Mouse (Mus musculus) intestine, embryonic 14.5 days (tissue): ENCODE results near the gene Nubp2. TPM values are rescaled to one million over a fixed set of nuclear protein-coding genes. Genes with fewer than 3 reads are reported as not detected.
A peak's percentile ranks its signal among the peaks of the same experiment; 100 is the strongest.

Experiments
- ATAC-seq: fragments of 200-750 bp; cut with Nextera tagmentation; replicated peaks from 2 replicates; pipeline ENCODE4 v1.8.0; 2017; ENCODE audit warnings: low read depth, moderate number of reproducible peaks, moderate TSS enrichment, moderate library complexity; ENCODE audit not compliant: low FRiP score, low TSS enrichment
- DNase-seq: peaks from one replicate; pipeline ENCODE4 v3.0.0-alpha.2; 2018; ENCODE audit warnings: low spot score
- H3K27ac ChIP-seq: fragments of 300-500 bp; sonication (generic); 2 replicates; pipeline ENCODE4 v1.5.1; 2014; ENCODE audit warnings: low read depth, mild to moderate bottlenecking, control low read depth
- H3K27me3 ChIP-seq: fragments of 300-500 bp; sonication (generic); replicated peaks from 2 replicates; pipeline ENCODE4 v1.6.1; 2014; ENCODE audit warnings: low read length, control low read depth; ENCODE audit not compliant: control insufficient read depth, insufficient read depth
- H3K36me3 ChIP-seq: fragments of 300-500 bp; sonication (generic); 2 replicates; pipeline ENCODE4 v1.6.1; 2014; ENCODE audit warnings: low read length, control low read depth; ENCODE audit not compliant: control insufficient read depth, insufficient read depth
- H3K4me1 ChIP-seq: fragments of 300-500 bp; sonication (generic); replicated peaks from 2 replicates; pipeline ENCODE4 v1.6.1; 2014; ENCODE audit warnings: low read length, control low read depth, mixed read lengths; ENCODE audit not compliant: control insufficient read depth, insufficient read depth
- H3K4me2 ChIP-seq: fragments of 300-500 bp; sonication (generic); 2 replicates; pipeline ENCODE4 v1.6.1; 2014; ENCODE audit warnings: low read length
- H3K4me3 ChIP-seq: fragments of 300-500 bp; sonication (generic); 2 replicates; pipeline ENCODE4 v1.5.1; 2014; ENCODE audit warnings: low read depth, low read length, control low read depth, mixed read lengths
- H3K9ac ChIP-seq: fragments of 300-500 bp; sonication (generic); 2 replicates; pipeline ENCODE4 v1.6.1; 2014; ENCODE audit warnings: mild to moderate bottlenecking, low read length
- H3K9me3 ChIP-seq: fragments of 300-500 bp; sonication (generic); 2 replicates; pipeline ENCODE4 v1.6.1; 2016; ENCODE audit warnings: low read length, control low read depth; ENCODE audit not compliant: control insufficient read depth
- WGBS: fragments of 180-500 bp; shearing (Covaris S2); extraction: QIAGEN DNeasy Blood & Tissue Kit; methylation state at CpG from one replicate; pipeline ENCODE4 v1.1.7; 2014; 5-methylcytosine and 5-hydroxymethylcytosine counted together
- polyA plus RNA-seq: library from polyadenylated mRNA; unstranded; fragments of >200 nt; fragmentation: Nextera tagmentation; extraction: Ambion mirVana; gene quantifications from 2 replicates; pipeline ENCODE4 v1.2.1, GENCODE M21; 2014

The Nubp2 gene
- polyA plus RNA-seq, 1 experiment from 2014 or later, result 61.9 TPM

DNA sequence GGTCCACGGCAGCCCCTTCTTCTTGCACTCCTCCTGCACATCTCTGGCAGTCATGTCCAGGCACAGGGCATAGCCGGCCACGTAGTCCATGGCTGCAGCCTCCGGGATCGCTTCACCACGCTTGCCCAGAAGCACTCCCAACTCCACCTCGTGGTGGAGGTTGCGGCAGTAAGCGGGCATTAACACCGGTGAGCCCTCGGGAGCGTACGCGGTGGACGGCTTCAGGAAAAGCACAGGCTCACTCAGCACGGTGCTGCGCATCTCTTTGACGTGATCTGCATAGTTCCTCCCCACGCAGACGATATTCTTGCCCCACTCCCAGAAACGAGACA, 36.5 kb downstream of the Nubp2 start:
- WGBS, result under 1% methylated on average over 21 of the region's 21 CpGs
- Histone ChIP-seq H3K4me3 (peak overlapping the region; percentile 96), H3K4me2 (peak overlapping the region; percentile 91), H3K9me3 (no peaks in the 10 kb centered on the region), H3K27me3 (peaks cover 6% of the 10 kb centered on the region; the same call in 1 of the 2 replicates), H3K9ac (peak overlapping the region; percentile 71), H3K27ac (peak overlapping the region; percentile 91), H3K4me1 (peaks cover 12% of the 10 kb centered on the region), H3K36me3 (peaks cover 15% of the 10 kb centered on the region)
- ATAC-seq (no peak; the same call in 1 of the 2 replicates), DNase-seq (no peak)

DNA sequence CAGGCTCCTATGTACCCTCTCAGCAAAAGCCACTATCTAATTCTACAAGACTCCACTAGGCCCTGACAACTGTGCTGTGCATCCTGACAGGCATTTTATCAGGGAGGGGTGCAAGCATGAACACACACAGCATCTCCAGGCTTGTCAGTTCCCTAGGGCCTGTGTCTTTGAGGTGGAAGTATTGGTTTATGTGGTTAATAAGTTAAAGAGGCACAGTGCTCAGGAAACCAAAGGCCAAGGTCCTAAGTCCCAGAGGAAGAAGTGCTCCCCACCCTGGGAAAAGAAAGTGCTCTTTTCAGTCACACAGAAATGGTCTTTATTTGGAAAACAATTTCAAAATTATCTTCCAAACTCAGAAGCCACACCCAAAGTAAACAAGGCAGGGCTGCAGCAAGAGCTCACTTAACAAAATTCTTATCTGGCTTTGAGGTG, 37.5 kb downstream of the Nubp2 start:
- Histone ChIP-seq H3K9ac (no peak overlapping the region), H3K4me3 (peak overlapping the region; percentile 96), H3K4me2 (peak overlapping the region; percentile 91), H3K36me3 (peaks cover 5% of the 10 kb centered on the region; the same call in 1 of the 2 replicates), H3K9me3 (no peaks in the 10 kb centered on the region), H3K27me3 (peaks cover 6% of the 10 kb centered on the region; the same call in 1 of the 2 replicates), H3K4me1 (peaks cover 12% of the 10 kb centered on the region), H3K27ac (no peak overlapping the region)
- ATAC-seq, result no peak
- no peak for DNase-seq

DNA sequence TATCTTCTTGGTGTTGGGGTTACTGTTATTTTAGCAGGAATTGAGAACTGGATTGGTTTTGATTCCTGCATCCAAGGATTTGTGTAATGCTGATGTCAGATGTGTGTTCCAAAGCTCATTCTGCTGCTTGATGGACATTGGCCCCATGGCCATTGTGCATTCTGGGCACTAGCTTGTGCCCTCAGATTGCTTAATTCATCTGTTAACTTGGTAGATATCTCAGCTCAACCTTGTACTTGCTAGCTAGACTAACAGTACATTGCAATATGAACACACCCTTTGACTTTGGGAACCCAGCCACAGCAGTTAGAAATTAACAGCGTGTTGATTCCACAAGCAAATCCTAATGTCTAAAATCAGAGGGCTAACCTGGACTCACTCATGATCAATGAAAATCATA, 38.8 kb downstream of the Nubp2 start:
- WGBS, result 100% methylated on average over 1 of the region's 1 CpGs
- H3K27ac ChIP-seq, result no peak overlapping the region
- DNase-seq, result no peak
- peaks cover 6% of the 10 kb centered on the region; the same call in 1 of the 2 replicates for H3K27me3 ChIP-seq
- no peak for ATAC-seq
- no peaks in the 10 kb centered on the region for H3K36me3 ChIP-seq
- H3K9me3 ChIP-seq, result no peaks in the 10 kb centered on the region
- H3K9ac ChIP-seq, result no peak overlapping the region
- H3K4me3 ChIP-seq, result no peak overlapping the region
- H3K4me2 ChIP-seq, result no peak overlapping the region
- peaks cover 12% of the 10 kb centered on the region for H3K4me1 ChIP-seq

DNA sequence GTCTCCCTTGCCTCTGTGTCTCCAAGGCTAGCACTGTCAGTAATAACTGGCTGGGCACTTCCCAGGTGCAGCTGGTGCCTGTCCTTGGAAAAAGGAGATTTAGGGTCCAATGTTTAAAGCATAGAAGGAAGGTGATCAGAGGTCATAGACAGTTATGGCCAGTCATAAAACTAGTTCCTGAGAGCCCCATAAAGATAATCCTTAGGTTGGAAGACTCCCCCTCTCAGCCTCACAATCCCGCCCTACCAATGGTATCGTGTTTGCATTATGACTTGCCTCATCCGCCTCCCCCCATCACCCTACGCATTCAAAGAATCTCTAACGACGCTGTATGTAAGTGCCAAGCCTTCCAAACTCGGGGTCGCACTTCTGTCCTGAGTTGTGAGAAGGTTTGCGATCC, 41.6 kb downstream of the Nubp2 start:
- Histone ChIP-seq H3K27ac (no peak overlapping the region), H3K36me3 (no peaks in the 10 kb centered on the region), H3K9ac (no peak overlapping the region), H3K27me3 (no peaks in the 10 kb centered on the region; the same call in 1 of the 2 replicates), H3K4me2 (peak overlapping the region; percentile 13; the same call in 1 of the 2 replicates), H3K4me3 (no peak overlapping the region), H3K4me1 (peaks cover 6% of the 10 kb centered on the region), H3K9me3 (no peaks in the 10 kb centered on the region)
- DNase-seq, result no peak
- WGBS, result 35% methylated on average over 9 of the region's 9 CpGs
- no peak for ATAC-seq

DNA sequence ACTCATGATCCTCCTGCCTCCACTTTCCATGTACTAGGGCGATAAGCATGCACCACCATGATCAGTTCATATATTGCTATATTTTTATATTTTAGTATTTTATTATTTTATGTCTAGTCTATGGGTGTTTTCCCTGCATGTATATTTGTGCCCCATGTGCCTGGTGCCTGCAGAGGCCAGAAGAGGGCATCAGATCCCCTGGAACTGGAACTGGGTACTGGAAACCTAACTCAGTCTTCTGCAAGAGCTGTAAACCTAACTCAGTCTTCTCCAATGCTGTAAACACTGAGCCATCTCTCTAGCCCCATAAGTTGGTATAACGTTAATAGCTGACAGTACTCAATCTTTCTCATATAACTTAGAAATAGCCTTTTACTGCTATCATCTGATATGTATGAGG, 43.5 kb downstream of the Nubp2 start:
- Histone ChIP-seq H3K4me1 (no peaks in the 10 kb centered on the region), H3K4me2 (no peak overlapping the region), H3K9ac (no peak overlapping the region), H3K4me3 (no peak overlapping the region), H3K27me3 (peaks cover 2% of the 10 kb centered on the region; the same call in 1 of the 2 replicates), H3K36me3 (no peaks in the 10 kb centered on the region), H3K9me3 (no peaks in the 10 kb centered on the region), H3K27ac (no peak overlapping the region)
- 57% methylated on average over 2 of the region's 2 CpGs for WGBS
- ATAC-seq (no peak), DNase-seq (no peak)

DNA sequence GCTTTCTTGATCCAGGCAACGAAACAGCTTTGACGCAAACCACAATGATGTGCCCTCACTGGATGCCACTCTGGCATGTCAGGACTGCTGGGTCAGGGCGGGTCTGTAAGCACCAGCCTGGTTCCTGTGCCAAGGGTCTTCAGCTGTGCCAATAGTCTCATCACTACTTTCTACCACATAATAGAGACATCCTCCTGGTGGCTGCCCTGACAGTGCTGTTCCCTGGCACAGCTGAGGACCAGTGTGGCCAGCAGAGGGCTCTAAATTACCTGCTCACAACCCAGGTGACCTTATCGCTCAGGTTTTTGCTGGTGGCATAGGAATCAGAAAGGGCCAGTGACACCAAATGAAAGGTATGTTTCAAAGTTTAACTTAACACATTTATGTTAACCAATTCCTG, 45.0 kb downstream of the Nubp2 start:
- no peaks in the 10 kb centered on the region for H3K4me1 ChIP-seq
- WGBS, result 53% methylated on average over 4 of the region's 4 CpGs
- H3K27me3 ChIP-seq, result peaks cover 2% of the 10 kb centered on the region; the same call in 1 of the 2 replicates
- H3K9ac ChIP-seq, result no peak overlapping the region
- H3K4me2 ChIP-seq, result no peak overlapping the region
- H3K36me3 ChIP-seq, result no peaks in the 10 kb centered on the region
- DNase-seq, result no peak
- 0 out of 2 replicates have a peak, but pooled peaks have one; percentile 32 for ATAC-seq
- no peak overlapping the region for H3K4me3 ChIP-seq
- H3K27ac ChIP-seq, result no peak overlapping the region
- H3K9me3 ChIP-seq, result no peaks in the 10 kb centered on the region

DNA sequence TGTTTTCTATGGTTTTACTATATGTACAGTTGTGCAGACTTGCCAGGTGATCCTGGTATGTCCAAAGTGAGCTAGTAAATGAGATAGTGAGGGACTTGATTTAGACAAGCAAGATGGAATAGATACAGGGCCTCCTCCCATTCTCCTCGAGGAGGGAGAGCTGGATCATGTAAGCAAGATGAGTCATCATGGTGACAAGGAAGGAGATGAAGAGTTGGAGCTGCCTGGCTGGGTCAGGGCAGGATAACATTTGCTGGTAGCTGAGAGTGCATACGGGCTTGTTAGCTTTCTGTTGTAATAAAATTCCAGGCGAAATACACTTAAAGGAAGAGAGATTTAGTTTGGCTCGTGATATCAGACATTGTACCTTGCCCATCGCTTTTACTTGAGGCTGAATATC, 45.8 kb downstream of the Nubp2 start:
- no peak overlapping the region for H3K9ac ChIP-seq
- WGBS, result 47% methylated on average over 5 of the region's 5 CpGs
- DNase-seq (no peak), ATAC-seq (no peak)
- H3K27ac ChIP-seq, result no peak overlapping the region
- H3K27me3 ChIP-seq, result peaks cover 2% of the 10 kb centered on the region; the same call in 1 of the 2 replicates
- no peak overlapping the region for H3K4me3 ChIP-seq
- H3K36me3 ChIP-seq, result no peaks in the 10 kb centered on the region
- H3K9me3 ChIP-seq, result no peaks in the 10 kb centered on the region
- H3K4me2 ChIP-seq, result no peak overlapping the region
- no peaks in the 10 kb centered on the region for H3K4me1 ChIP-seq

DNA sequence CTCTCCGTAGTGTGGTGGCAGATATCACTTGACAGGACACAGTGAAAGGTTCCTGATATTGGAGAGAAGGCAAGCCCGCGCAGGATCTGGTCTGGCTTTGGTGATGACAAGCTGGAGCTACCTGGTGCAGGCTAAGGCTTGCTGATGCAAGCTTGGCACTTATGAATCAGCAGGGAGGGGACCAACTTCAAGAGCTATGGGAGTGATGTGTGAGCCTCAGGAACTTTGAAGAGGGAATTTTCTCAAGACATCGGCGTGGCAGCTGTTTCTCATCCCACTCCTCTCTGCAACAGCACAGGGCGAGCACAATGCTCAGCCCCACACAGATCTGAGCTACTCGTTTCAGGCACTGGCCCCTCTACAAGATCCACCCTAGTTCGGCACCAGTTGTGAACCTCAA, 46.3 kb downstream of the Nubp2 start, which contains the start of gene Hagh:
TSS of gene Hagh (plus strand) at position 302 of the 400 bp plus-strand sequence.
- DNase-seq (no peak), ATAC-seq (no peak)
- H3K4me1 ChIP-seq, result no peaks in the 10 kb centered on the region
- WGBS, result 61% methylated on average over 8 of the region's 8 CpGs
- H3K4me2 ChIP-seq, result no peak within 1 kb of the TSS
- H3K27me3 ChIP-seq, result peaks cover 2% of the 10 kb centered on the region; the same call in 1 of the 2 replicates
- H3K36me3 ChIP-seq, result no peaks in the 10 kb centered on the region
- H3K9me3 ChIP-seq, result no peaks in the 10 kb centered on the region
- no peak within 1 kb of the TSS for H3K27ac ChIP-seq
- no peak within 1 kb of the TSS for H3K4me3 ChIP-seq
- H3K9ac ChIP-seq, result no peak within 1 kb of the TSS
